7 mouse cellular contexts compared by ENCODE assay signal in the genomic region with DNA sequence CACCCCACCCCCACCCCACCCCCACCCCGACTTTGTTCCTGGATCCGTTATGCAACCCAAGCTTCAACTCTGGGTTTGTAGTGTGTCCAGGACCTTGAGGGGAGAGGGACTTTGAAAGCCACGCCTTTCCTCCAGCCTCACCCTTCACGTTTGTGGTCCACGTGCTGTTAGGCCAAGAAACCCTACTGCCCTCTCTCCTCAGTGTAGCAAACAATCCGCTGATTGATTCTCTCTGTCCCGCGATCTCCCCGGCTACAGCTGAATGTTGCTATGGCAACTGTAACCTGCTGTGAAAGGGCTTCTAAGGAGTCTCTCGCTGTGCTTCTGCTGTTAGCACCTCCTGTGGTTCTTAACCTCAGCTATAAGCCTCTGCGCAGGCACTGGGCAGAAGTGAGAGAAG. TPM values are rescaled to one million over a fixed set of nuclear protein-coding genes. Genes with fewer than 3 reads are reported as not detected.
A peak's percentile ranks its signal among the peaks of the same experiment; 100 is the strongest.
DNase-seq lines count a peak whose midpoint lies in the region; ATAC-seq and TF ChIP-seq lines count a peak whose summit lies in the region.

No protein-coding gene starts in this region.

- H3K27me3 ChIP-seq in intestine, embryonic 16.5 days (replicated peaks; ENCODE audit: control insufficient read depth, insufficient read depth, low read length): no peaks in the 10 kb centered on the region
- peaks cover 58% of the 10 kb centered on the region for H3K27me3 ChIP-seq in megakaryocyte, embryonic 14.5 days (replicated peaks)

- under 1% methylated on average over 9 of the region's 11 CpGs for WGBS in intestine, embryonic 16.5 days

- peak; percentile 92 for DNase-seq in adrenal gland, adult 8-10 months
- DNase-seq in left cerebral cortex, postnatal 10 days (ENCODE audit: extremely low spot score in 1 of 2, low spot score in 2 of 2): peak; percentile 77 to 84
- peak; percentile 45 for DNase-seq in right cerebral cortex, postnatal 4 days

- no peaks in the 10 kb centered on the region for H3K9me3 ChIP-seq in intestine, embryonic 16.5 days (ENCODE audit: control insufficient read depth, low read length)
- peaks cover 11% of the 10 kb centered on the region for H3K9me3 ChIP-seq in megakaryocyte, embryonic 14.5 days

- no peak for TF ChIP-seq CTCF in cortical plate, adult 2 months (IDR thresholded peaks at IDR 0.05; ENCODE audit: extremely low read depth, insufficient read depth, low read length)

- H3K4me1 ChIP-seq in cortical plate, adult 2 months (ENCODE audit: control insufficient read depth, insufficient read depth, low read length): peaks cover 6% of the 10 kb centered on the region; the same call in 1 of the 2 replicates
- H3K4me1 ChIP-seq in intestine, embryonic 16.5 days (ENCODE audit: control insufficient read depth, insufficient read depth, low read length): peaks cover 27% of the 10 kb centered on the region
- H3K4me1 ChIP-seq in megakaryocyte, embryonic 14.5 days: peaks cover 31% of the 10 kb centered on the region

- 0 out of 2 replicates have a peak overlapping the region, but pooled peaks have one; percentile 25 for H3K4me2 ChIP-seq in intestine, embryonic 16.5 days (ENCODE audit: low read depth, low read length)

- 0 out of 2 replicates have a peak, but pooled peaks have one; percentile 11 for TF ChIP-seq POLR2A in cortical plate, adult 2 months (IDR thresholded peaks at IDR 0.05; ENCODE audit: extremely low read depth, insufficient read depth, low read length)

- peak overlapping the region; percentile 43; the same call in 1 of the 2 replicates for H3K9ac ChIP-seq in intestine, embryonic 16.5 days (ENCODE audit: low read depth, low read length)

- ATAC-seq in granulocyte monocyte progenitor cell, adult 5-6 weeks (replicated peaks; ENCODE audit: poor library complexity, severe bottlenecking): peak; percentile 36
- peak; percentile 78 for ATAC-seq in intestine, embryonic 16.5 days

- intact Hi-C loops in left cerebral cortex, postnatal 10 days (cut with DNase I): no loop called here

- 0 out of 2 replicates have a peak overlapping the region, but pooled peaks have one; percentile 13 for H3K27ac ChIP-seq in cortical plate, adult 2 months (ENCODE audit: insufficient read depth, low read length)
- H3K27ac ChIP-seq in intestine, embryonic 16.5 days (ENCODE audit: low read length): no peak overlapping the region

- no peaks in the 10 kb centered on the region for H3K36me3 ChIP-seq in intestine, embryonic 16.5 days (ENCODE audit: control insufficient read depth, insufficient read depth, low read length)
- H3K36me3 ChIP-seq in megakaryocyte, embryonic 14.5 days (replicated peaks; ENCODE audit: low read length): no peaks in the 10 kb centered on the region

- H3K4me3 ChIP-seq in cortical plate, adult 2 months (ENCODE audit: insufficient read depth, low read length): no peak overlapping the region; the same call in 1 of the 2 replicates
- peak overlapping the region; percentile 12; the same call in 1 of the 2 replicates for H3K4me3 ChIP-seq in intestine, embryonic 16.5 days (ENCODE audit: low read length)
- H3K4me3 ChIP-seq in megakaryocyte, embryonic 14.5 days (replicated peaks): peak overlapping the region; percentile 23

RNA-seq across cellular contexts. Expression of a gene that starts 5.0 kb away (rescaled TPM):
- 100 to 1,000 TPM; 229 to 400 (median 271) TPM for total RNA-seq in adrenal gland, adult 8-10 months (2022)
- 92.8 and 98.0 TPM in 2 replicates for polyA plus RNA-seq in cortical plate, adult 2 months (2012; rRNA removed)
- total RNA-seq in granulocyte monocyte progenitor cell, adult 5-6 weeks (2014; fragmentation: Nextera tagmentation): 26.7 and 34.3 TPM in 2 replicates
- total RNA-seq in granulocyte monocyte progenitor cell, adult 5-6 weeks (2017): 20.6 and 28.7 TPM in 2 replicates
- 111 and 116 TPM in 2 replicates for polyA plus RNA-seq in intestine, embryonic 16.5 days (2015; fragmentation: Nextera tagmentation; extraction: Ambion mirVana)
- total RNA-seq in left cerebral cortex, postnatal 10 days (2021): 10 to 100 TPM; 68.2 to 70.0 TPM
- polyA plus RNA-seq in megakaryocyte, embryonic 14.5 days (2012; ENCODE audit: insufficient read depth, low replicate concordance): 112 and 330 TPM in 2 replicates

RNA-seq across cellular contexts. Expression of a gene that starts 42.4 kb away (rescaled TPM):
- 10 to 100 TPM; 46.0 to 64.8 (median 57.1) TPM for total RNA-seq in adrenal gland, adult 8-10 months (2022)
- 83.9 and 84.9 TPM in 2 replicates for polyA plus RNA-seq in cortical plate, adult 2 months (2012; rRNA removed)
- total RNA-seq in granulocyte monocyte progenitor cell, adult 5-6 weeks (2014; fragmentation: Nextera tagmentation): 14.1 and 19.1 TPM in 2 replicates
- 4.3 and 8.2 TPM in 2 replicates for total RNA-seq in granulocyte monocyte progenitor cell, adult 5-6 weeks (2017)
- 32.1 and 32.4 TPM in 2 replicates for polyA plus RNA-seq in intestine, embryonic 16.5 days (2015; fragmentation: Nextera tagmentation; extraction: Ambion mirVana)
- 10 to 100 TPM; 77.6 to 82.7 TPM for total RNA-seq in left cerebral cortex, postnatal 10 days (2021)
- 12.9 and 48.0 TPM in 2 replicates for polyA plus RNA-seq in megakaryocyte, embryonic 14.5 days (2012; ENCODE audit: insufficient read depth, low replicate concordance)
